Mouse (Mus musculus) left cerebral cortex, adult 18-20 months (tissue): ENCODE results near the gene B4galnt1. TPM values are rescaled to one million over a fixed set of nuclear protein-coding genes. Genes with fewer than 3 reads are reported as not detected.
A peak's percentile ranks its signal among the peaks of the same experiment; 100 is the strongest.

ENCODE experiments used
- DNase-seq, 2 experiments: peaks; one replicate each; pipeline ENCODE4 v3.0.0; 2021 to 2022; ENCODE audit warnings: low spot score in 2 of 2, mixed read lengths in 1 of 2
- total RNA-seq, 2 experiments: library from RNA; stranded (reverse); gene quantifications; 2 replicates each; pipeline ENCODE4 v1.2.3; 2021

Gene B4galnt1
- total RNA-seq, 2 experiments from 2014 or later, result 119 to 130 TPM

GRCm38 (mm10) chr10:127166771-127167613 lies 2.0 kb downstream of the B4galnt1 start:
- no peak for DNase-seq

GRCm38 (mm10) chr10:127167614-127168192 lies 2.7 kb downstream of the B4galnt1 start:
- no peak for DNase-seq

DNA sequence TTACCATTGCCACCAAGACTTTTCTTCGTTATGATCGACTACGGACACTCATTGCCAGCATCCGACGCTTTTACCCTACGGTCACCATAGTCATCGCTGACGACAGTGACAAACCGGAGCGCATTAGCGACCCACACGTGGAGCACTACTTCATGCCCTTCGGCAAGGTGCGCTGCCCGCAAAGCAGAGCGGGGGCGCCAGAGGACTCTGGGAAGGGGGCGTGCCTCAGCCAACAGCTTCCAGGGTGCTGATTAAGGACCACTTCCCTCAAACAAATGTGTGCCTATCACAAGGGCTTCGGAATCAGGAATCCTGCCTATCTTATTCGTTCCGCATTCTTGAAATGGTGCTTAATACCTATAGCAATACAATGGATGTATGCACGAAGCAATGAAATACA lies 5.0 kb downstream of the B4galnt1 start:
- no peak for DNase-seq

- no peak for DNase-seq
These were observed 5.8 kb downstream of the B4galnt1 start for GRCm38 (mm10) chr10:127170837-127171272.

DNA sequence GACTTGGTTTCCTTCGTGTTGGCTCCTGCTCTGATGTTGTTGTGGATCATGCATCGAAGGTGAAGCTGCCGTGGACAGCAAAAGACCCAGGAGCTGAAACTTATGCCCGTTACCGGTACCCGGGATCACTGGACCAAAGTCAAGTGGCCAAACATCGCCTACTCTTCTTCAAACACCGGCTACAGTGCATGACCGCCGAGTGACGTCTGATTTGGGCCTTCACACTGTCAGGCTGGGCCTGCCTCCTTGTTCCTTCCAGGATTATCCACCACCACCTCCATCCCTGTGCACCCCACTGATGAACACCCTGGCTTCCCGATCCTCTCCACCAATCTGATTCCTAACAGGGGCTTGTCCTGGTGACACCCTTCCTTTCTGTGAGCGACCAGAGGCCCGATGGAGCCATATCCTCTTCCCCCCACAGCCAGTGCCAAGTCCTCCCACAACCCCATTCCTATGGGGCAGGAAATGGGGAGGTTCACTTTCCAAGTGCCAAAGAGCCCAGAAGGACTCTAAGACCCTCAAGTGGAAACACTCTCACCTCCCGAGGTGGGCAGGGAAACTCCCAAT lies 6.7 kb downstream of the B4galnt1 start:
- DNase-seq, result peak in 1 of 2 experiments; percentile 1

DNA sequence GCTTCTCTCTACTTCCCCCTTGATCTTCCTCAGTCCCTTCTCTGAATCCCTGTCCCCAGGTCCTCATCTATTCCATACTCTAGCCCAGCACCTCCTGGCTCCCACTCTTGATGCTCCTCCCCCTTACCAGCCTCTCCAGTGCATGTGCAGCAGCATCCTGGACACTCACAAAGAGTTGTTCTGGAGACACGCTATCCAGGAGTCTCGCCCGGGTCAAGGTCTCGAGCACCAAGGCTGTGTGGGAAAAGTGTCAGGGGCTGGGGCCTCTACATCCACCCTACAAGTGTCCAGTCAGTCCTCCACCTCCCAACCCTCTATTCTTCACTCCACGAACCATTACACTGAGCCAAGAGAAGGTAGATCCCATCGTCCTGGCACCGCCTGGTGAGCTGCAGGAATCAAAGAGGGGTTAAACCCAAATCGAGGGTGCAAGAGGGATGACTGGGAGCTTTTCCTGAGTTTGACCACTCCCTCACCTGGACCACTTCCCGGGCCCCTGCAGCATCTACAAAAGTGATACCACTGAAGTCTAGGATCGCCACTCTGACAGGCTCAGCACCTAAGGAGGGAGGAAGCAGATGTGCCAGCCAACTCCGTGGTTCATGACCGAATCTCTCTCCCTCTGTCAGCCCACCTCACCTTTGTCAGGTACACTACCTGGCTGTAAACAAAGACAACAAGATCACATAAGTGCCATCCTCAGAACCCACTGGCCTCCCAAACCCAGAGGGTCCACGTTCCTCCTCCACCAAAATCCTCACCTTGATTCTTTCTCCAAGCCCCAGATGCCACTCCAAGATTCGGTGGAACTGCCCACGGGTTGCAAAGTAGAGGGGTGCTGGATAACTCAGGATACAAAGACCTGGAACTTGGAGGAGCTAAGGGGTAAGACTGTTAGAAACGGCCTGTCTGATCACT lies 8.4 kb downstream of the B4galnt1 start:
- DNase-seq, result peak in 1 of 2 experiments; percentile 1

GRCm38 (mm10) chr10:127174170-127174569 lies 9.1 kb downstream of the B4galnt1 start:
- DNase-seq, result no peak

DNA sequence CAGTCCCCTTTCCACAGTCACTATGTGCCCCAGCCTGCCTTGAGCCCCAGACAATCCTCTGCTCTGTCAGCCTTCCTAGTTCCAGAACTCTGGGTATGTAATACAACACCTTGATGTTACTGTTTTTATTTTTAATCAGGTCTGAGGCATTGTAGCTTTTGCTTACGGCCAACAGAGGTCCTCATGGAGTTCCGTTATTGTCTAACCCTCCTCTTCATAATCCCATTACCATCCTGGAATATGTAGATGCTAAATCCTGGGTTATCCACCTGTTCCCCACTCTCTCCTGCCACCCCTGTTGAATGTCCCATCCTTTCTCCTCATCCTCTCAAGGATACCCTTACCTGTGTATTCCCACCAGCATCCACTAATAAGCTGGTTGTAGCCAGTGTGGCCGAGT lies 11.2 kb downstream of the B4galnt1 start:
- peak in 1 of 2 experiments; percentile 1 for DNase-seq

DNA sequence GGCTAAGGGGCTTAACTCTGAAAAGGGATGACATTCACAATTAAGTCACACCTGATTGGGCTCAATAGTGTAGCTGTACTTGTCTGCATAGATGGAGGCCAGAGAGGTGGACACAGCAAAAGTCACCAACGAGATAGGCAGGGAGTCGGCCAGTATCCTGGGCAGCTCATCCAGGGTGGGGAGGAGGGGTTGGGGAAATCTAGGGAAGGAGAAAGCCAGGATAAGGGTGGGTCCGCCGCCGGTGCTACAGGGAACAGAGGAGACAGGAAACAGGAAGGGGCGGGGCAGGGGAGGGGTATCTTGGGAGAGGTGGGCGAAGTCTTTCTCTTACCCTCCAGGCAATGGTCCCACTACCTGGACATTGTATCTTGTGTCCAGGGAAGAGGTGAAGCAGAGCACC lies 11.7 kb downstream of the B4galnt1 start:
- DNase-seq, result no peak

GRCm38 (mm10) chr10:127177235-127177634 lies 12.2 kb downstream of the B4galnt1 start:
- DNase-seq, result no peak

DNA sequence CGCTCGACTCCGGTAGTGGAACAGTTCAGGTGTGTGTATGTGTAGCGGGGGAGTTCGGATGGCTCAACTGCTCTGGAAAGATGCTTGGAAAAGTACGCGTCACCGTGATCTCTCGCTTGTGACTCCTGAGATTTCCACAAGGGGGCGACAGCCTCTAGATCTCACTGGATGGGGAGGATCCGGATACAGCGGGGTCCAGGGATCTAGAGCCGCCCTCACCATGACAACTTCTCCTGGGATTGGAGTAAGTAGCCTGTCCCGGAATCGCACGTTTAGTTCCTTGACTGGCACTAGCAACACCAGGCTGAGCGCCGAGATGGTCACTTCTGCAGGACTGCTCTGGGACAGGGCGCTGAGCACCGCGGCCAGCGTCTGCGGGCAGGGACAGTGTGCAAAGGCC lies 12.7 kb downstream of the B4galnt1 start:
- peak; percentile 82 to 87 for DNase-seq

DNA sequence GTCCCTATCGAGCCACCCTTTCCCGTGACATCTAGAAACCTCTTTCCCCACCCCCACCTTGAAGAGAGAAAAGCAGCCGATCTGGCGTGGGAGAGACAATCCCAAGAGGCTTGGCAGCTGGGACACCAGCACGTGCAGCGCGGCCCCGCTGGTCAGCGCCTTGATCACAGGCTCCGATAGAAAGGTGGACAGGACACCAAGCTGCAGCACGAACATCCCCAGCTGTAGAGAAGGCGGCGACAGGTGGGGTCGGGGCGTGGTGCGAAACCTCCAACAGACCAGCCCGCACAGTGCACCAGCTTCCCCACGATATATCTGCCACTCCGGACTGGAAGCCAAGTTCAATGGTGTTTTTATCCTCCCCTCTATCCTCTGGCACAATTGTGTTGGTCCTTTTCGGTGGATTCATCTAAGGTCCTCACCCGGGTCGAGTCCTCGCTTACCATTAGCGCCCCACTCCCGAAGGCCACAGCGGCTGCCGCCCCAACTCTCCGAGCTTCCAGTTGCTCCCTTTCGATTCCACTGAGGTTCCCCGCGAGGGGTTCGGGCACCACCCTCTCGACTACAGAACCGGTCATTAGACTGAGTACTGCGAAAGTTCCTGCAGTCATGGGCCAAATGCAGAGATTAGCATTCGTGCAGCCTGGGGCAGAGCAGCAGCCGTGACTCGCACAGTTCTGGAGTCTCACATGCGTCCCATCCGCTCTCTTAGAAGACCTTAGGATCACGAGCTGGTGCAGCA lies 13.4 kb downstream of the B4galnt1 start:
- peak in 1 of 2 experiments; percentile 15 for DNase-seq

DNA sequence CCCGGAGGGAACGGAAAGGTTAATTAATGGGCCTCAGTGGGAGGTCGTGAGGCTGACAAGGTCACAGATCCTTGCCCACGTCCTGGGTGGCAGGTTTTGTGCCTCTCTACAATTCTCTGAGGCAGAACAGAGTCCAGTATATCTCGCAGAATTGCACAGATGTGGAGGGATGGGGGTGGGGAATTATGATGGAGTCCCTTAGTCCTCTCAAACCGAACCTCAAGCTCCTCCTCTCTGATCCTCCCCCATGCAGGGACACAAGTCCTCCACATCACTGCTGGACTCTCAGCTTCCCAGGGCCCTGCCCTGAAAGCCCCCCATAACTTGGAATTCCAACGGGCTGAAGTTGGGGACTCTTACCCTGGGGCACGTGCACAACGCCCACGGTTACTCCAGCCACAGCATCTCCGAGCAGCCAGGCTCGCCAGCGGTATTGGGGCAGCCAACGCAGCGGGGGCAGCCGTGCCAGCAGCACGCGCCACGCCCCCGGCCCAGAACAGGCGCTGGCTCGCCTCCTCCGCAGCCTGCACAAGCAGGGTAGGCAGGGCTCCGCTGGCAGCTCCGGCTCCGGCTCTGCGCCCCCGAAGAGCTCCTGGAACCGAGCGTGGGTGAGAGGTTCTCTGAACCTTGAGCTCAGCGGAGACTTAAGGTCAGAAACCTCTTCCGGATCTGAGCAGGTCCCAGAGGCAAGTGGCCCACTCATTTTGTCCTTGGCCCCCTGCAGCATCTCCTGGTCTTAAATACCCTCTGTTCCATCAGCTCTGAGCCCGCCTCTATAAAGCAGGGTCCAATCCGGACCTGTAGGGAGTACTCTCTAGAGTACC lies 15.1 kb downstream of the B4galnt1 start, which contains the start of gene Slc26a10:
Slc26a10 (minus strand) TSS at position 775 of the 824 bp plus-strand sequence.
- DNase-seq, result peak in 1 of 2 experiments; percentile 76

DNA sequence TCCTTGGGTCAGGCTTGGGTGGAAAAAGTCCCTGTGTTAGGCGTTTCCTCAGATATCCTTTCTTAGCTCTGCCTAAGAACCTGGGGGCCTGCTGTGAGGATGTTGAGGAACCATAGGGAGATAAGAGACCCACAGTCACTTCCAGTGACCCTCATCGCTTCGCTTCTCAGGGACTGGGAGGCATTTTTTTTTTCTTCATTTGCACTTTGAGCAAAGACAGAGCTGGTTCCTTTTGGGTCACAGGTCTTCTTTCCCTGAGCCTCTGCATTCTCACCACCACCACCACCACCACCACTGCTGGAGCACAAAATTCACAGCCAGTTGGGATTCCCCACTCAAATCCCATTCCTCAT lies 15.6 kb downstream of the B4galnt1 start:
- DNase-seq, result no peak

DNA sequence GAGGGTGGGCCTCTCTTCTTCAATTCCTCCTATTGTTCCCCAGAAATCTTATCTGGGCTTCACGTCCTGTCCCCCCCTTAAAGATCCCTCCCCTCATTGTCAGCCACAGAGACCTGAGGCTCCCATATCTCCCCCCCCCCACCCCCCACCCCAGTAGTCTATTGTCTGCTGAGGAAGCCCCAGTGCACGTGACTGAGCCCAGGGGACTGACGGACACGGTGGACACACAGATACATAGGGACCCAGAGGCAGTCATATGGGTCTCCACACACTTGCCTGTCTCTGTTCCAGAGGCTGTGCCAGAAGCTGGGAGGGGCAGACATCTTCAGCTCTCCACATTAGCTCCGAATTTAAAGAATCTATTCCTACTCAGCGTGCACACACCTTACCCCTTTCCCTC lies 16.5 kb downstream of the B4galnt1 start:
- DNase-seq, result no peak

GRCm38 (mm10) chr10:127182624-127183023 lies 17.6 kb downstream of the B4galnt1 start:
- DNase-seq, result no peak

GRCm38 (mm10) chr10:127183759-127184158 lies 18.7 kb downstream of the B4galnt1 start:
- no peak for DNase-seq

GRCm38 (mm10) chr10:127185101-127185500 lies 20.1 kb downstream of the B4galnt1 start:
- DNase-seq, result no peak

DNA sequence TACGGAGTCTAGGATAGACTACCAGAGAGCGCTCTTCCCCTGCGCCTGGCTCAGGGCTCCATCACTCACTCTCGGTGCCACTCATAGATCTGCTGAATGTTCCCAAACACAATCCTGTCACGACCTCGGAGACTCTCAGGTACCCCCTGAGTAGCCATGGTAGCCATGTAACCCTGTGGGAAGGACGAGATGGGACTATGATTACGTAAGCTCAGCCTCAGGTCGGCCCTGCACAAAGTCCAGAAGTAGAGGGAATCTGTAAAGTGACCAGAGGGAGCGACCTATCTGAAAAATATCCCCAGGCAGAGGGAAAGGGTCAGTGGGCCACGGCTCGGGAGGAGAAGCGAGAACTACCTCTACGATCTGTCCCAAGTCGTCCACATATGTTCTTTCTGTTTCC lies 20.5 kb downstream of the B4galnt1 start:
- DNase-seq, result no peak

- DNase-seq, result no peak
These were observed 21.4 kb downstream of the B4galnt1 start for GRCm38 (mm10) chr10:127186451-127186850.
